Mouse (Mus musculus): ENCODE measurements at regions not wholly inside any gene's neighbourhood (a gene's known extent, or its start where the extent isn't known, plus 50 kb on each side); places are given as distances from the start of the nearest gene placed in this dataset.

- Histone ChIP-seq H3K27ac (no peak overlapping the region), H3K4me3 (no peak overlapping the region)
- no peak for TF ChIP-seq CTCF (conservative IDR thresholded peaks at IDR 0.05)
- DNase-seq (ENCODE audit: low spot score in 2 of 2): no peak
These were observed 291.7 kb downstream of the Irx2 start for GRCm38 (mm10) chr13:72920368-72920767.

GRCm38 (mm10) chr13:72924560-72925135 lies 296.0 kb downstream of the Irx2 start:
- H3K4me3 ChIP-seq: no peak overlapping the region
- no peak overlapping the region for H3K27ac ChIP-seq
- no peak for TF ChIP-seq CTCF (conservative IDR thresholded peaks at IDR 0.05)
- DNase-seq (ENCODE audit: low spot score in 2 of 2): no peak

DNA sequence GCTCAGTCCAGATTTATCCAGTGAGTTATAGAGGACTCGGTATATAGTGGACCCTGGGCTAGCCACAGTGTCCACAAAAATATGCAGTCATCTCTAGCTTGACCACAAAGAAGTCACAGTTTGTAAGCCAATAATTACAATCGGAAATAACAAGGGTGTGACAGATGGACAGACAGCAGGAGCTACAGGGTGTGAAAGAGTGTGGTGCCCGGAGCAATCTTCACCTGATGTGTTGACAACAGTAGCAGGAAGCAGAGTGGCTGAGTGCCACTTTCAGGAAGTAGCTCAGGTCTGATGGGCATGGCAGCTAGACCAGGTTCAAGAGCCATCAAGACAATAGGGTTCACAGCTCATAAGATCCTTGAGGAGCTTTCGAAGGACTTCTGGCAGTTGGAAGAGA lies 308.6 kb downstream of the Irx2 start:
- TF ChIP-seq CTCF (conservative IDR thresholded peaks at IDR 0.05): no peak
- H3K4me3 ChIP-seq: no peak overlapping the region
- no peak overlapping the region for H3K27ac ChIP-seq
- no peak for DNase-seq (ENCODE audit: low spot score in 2 of 2)

- Histone ChIP-seq H3K4me3 (no peak overlapping the region), H3K27ac (no peak overlapping the region)
- TF ChIP-seq CTCF (conservative IDR thresholded peaks at IDR 0.05): no peak
- DNase-seq (ENCODE audit: low spot score in 2 of 2): no peak
These were observed 309.7 kb downstream of the Irx2 start for GRCm38 (mm10) chr13:72938156-72938874.

- no peak for DNase-seq (ENCODE audit: low spot score in 2 of 2)
- Histone ChIP-seq H3K4me3 (no peak overlapping the region), H3K27ac (no peak overlapping the region)
- no peak for TF ChIP-seq CTCF (conservative IDR thresholded peaks at IDR 0.05)
These were observed 312.7 kb upstream of the Irx4 start for GRCm38 (mm10) chr13:72947374-72948165.

DNA sequence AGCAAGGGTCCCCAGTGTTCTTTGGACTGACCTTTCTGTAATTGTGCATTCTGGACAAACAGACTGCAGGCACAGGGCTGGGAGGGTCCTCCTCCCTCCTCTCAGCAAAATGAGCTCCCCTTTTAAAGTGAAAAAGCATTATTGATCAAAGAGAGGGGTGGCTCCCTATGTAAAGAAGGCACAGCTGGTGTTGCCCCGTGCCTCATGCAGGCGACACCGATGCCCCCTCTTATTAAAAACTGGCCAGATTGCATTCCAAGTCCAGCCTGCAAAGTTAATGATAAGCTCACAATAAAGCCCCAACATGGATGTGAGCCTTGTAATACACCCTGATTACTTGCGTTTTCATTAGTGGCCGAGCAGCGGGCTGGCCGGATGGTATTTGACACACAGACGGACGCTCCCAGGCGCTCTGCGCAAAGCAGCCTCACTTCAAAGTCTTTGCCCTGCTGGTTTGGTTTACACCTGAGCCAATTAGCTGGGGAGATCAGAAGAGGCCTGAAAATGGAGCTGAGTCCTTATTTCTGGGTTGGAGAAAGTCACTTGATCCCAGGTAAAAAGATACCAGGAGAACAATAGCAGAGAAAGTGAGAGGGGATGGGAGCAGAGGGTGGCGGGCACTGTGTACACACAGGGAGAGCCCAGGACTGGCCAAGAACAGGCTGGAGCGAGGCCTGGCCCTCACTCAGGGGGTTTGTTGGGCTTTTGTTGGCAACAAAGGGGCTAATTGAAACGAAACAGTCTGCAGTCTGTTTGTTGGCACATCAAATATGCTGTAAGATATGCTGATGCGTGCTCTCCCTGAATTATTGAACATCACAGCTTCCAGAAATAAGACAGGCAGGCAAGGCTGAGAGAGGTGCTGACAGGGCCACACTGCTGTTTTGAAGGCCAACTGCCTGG lies 301.4 kb upstream of the Irx4 start:
- DNase-seq (ENCODE audit: low spot score in 2 of 2): no peak
- TF ChIP-seq CTCF (conservative IDR thresholded peaks at IDR 0.05): no peak
- H3K4me3 ChIP-seq: no peak overlapping the region
- H3K27ac ChIP-seq: no peak overlapping the region

DNA sequence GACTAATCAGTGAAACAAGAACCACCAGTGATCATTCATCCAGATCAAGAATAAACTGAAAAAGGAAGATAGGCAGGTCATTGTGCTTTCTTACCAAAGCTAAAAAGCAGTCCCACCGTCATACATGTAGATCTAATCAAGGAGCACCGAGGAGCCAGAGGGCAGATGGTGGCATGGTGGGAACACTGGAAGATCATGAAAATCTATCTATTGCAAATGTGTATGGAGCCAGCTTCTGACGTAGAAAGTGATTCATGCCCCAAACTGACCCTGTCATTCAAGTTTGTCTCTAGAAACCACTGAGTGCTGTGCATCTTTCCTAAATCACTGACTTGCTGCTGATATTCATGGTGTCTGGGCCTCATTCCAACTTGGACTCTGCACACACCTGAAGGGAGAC lies 299.0 kb upstream of the Irx4 start:
- TF ChIP-seq CTCF (conservative IDR thresholded peaks at IDR 0.05): no peak
- no peak for DNase-seq (ENCODE audit: low spot score in 2 of 2)
- Histone ChIP-seq H3K4me3 (no peak overlapping the region), H3K27ac (no peak overlapping the region)

DNA sequence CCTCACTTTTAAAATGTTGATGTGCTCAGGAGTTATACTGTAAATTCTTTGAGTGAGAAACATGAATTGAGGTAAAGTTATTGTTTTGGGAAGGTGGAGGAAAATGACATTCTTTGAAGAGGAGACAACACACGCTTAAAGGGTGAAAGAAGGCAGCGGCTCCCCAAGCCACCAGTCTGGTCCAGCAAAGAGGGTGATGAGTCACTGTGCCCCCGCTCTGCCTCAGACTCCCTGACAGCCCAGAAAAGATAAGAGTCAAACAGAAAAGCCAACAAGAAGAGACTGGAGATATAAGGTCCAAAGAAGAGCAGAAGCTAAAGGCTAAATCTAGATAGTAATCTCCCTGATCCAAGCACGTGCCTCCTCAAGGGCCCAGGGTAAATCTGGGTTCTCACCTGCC lies 288.1 kb upstream of the Irx4 start:
- no peak for DNase-seq (ENCODE audit: low spot score in 2 of 2)
- TF ChIP-seq CTCF (conservative IDR thresholded peaks at IDR 0.05): no peak
- no peak overlapping the region for H3K4me3 ChIP-seq

DNA sequence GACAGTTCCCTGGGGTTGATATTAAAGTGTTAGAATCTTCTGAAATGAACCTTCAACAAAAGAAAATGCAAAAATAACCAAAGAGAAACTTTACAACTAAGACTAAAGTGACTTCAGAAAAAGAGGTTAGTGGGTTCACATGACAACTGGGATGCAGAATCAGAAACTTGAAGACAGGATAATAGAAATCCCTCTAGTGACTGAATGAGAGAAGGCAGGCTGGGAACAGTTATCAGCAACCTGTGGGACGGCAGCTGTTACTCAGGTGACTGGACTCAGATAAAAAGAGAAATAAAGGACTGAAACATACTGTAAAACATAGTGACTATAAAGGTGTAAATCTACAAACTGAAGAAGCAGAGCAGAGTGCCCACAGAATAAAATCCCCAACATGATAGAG lies 287.4 kb upstream of the Irx4 start:
- TF ChIP-seq CTCF (conservative IDR thresholded peaks at IDR 0.05): peak; percentile 51
- no peak overlapping the region for H3K4me3 ChIP-seq
- no peak for DNase-seq (ENCODE audit: low spot score in 2 of 2)
- no peak overlapping the region for H3K27ac ChIP-seq

More for the DNA sequence above, 288.1 kb upstream of the Irx4 start:
- H3K27ac ChIP-seq: no peak overlapping the region

DNA sequence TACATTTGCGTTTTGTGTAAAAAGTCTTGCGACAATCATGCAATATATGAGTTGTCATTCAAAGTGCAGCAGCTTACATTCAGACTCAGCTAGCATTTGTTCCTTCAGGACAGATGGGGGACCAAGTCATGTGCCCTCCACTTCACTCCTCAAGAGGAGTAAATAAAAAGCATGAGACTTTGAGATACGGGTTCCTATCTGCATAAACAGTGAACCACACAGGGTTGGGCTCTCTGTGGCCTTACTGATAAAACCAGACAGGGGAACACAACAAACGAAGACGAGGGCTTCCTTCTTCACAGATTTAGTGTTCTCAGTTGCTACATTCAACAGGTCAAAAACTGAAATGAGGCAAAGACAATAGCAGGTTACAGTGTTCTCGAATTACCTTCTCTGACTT lies 283.1 kb upstream of the Irx4 start:
- TF ChIP-seq CTCF (conservative IDR thresholded peaks at IDR 0.05): no peak

DNA sequence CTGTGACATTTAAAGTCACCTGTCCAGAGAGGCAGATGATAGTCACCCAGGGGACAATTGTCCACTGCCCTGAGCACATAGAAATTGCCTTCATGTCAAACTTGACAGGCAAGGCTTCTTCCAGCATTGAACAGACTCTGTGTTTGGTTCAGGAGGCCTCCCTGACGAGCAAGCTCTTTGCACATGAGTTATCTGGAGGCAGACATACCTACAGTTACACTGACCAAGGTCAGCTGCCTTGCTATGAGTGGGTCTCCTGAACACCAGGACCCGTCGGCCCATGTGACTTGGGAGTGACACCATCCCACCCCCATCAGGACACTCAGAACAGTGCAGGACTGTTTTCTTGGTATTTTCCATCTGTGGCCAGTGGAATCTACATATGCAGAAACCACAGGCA lies 282.3 kb upstream of the Irx4 start:
- no peak for DNase-seq (ENCODE audit: low spot score in 2 of 2)
- TF ChIP-seq CTCF (conservative IDR thresholded peaks at IDR 0.05): no peak
- Histone ChIP-seq H3K27ac (no peak overlapping the region), H3K4me3 (no peak overlapping the region)

More for the DNA sequence above, 283.1 kb upstream of the Irx4 start:
- no peak for DNase-seq (ENCODE audit: low spot score in 2 of 2)
- Histone ChIP-seq H3K4me3 (no peak overlapping the region), H3K27ac (no peak overlapping the region)

GRCm38 (mm10) chr13:72978966-72979365 lies 281.3 kb upstream of the Irx4 start:
- DNase-seq (ENCODE audit: low spot score in 2 of 2): no peak
- H3K27ac ChIP-seq: no peak overlapping the region
- H3K4me3 ChIP-seq: no peak overlapping the region
- TF ChIP-seq CTCF (conservative IDR thresholded peaks at IDR 0.05): no peak; the same call in 1 of the 2 replicates

Data from layer of hippocampus, adult 2 months (tissue).